Mouse (Mus musculus) hindbrain, embryonic 16.5 days (tissue): Measurements from ENCODE around the gene Vmn1r111. TPM values are rescaled to one million over a fixed set of nuclear protein-coding genes. Genes with fewer than 3 reads are reported as not detected.
"Not testable (repeated sequence)": the region's sequence is repeated elsewhere in the genome, so short reads cannot be mapped to it uniquely, and the experiment has no call there.

Experiments used
- ATAC-seq: fragments of 200-750 bp; cut with Nextera tagmentation; 2 replicates; pipeline ENCODE4 v1.8.0; 2017; ENCODE audit warnings: moderate TSS enrichment, moderate library complexity
- H3K27ac ChIP-seq: fragments of 300-500 bp; sonication (generic); 2 replicates; pipeline ENCODE4 v1.5.1; 2014; ENCODE audit warnings: low read depth, mild to moderate bottlenecking, control low read depth, low read length, moderate library complexity
- H3K27me3 ChIP-seq: fragments of 300-500 bp; sonication (generic); replicated peaks from 2 replicates; pipeline ENCODE4 v1.6.1; 2014; ENCODE audit warnings: low read length; ENCODE audit not compliant: control insufficient read depth, insufficient read depth
- H3K36me3 ChIP-seq: fragments of 300-500 bp; sonication (generic); 2 replicates; pipeline ENCODE4 v1.6.1; 2014; ENCODE audit warnings: mild to moderate bottlenecking, low read length, moderate library complexity, mixed read lengths; ENCODE audit not compliant: control insufficient read depth, insufficient read depth
- H3K4me1 ChIP-seq: fragments of 300-500 bp; sonication (generic); 2 replicates; pipeline ENCODE4 v1.6.1; 2014; ENCODE audit warnings: low read depth, low read length; ENCODE audit not compliant: control insufficient read depth, insufficient read depth
- H3K4me2 ChIP-seq: fragments of 300-500 bp; sonication (generic); 2 replicates; pipeline ENCODE4 v1.6.1; 2014; ENCODE audit warnings: mild to moderate bottlenecking, low read length, control low read depth, moderate library complexity
- H3K4me3 ChIP-seq: fragments of 300-500 bp; sonication (generic); 2 replicates; pipeline ENCODE4 v1.5.1; 2014; ENCODE audit warnings: mild to moderate bottlenecking, low read length, control low read depth, moderate library complexity
- H3K9ac ChIP-seq: fragments of 300-500 bp; sonication (generic); 2 replicates; pipeline ENCODE4 v1.6.1; 2014; ENCODE audit warnings: low read depth, mild to moderate bottlenecking, control low read depth, low read length, moderate library complexity
- H3K9me3 ChIP-seq: fragments of 300-500 bp; sonication (generic); 2 replicates; pipeline ENCODE4 v1.6.1; 2014; ENCODE audit warnings: mild to moderate bottlenecking, low read length, moderate library complexity; ENCODE audit not compliant: control insufficient read depth
- WGBS: fragments of 180-500 bp; shearing (Covaris S2); extraction: QIAGEN DNeasy Blood & Tissue Kit; methylation state at CpG from one replicate; pipeline ENCODE4 v1.1.7; 2014; 5-methylcytosine and 5-hydroxymethylcytosine counted together
- polyA plus RNA-seq: library from polyadenylated mRNA; unstranded; fragments of >200 nt; fragmentation: Nextera tagmentation; extraction: Ambion mirVana; gene quantifications from 2 replicates; pipeline ENCODE4 v1.2.1, GENCODE M21; 2015

The Vmn1r111 gene
- not detected in 2 replicates for polyA plus RNA-seq

DNA sequence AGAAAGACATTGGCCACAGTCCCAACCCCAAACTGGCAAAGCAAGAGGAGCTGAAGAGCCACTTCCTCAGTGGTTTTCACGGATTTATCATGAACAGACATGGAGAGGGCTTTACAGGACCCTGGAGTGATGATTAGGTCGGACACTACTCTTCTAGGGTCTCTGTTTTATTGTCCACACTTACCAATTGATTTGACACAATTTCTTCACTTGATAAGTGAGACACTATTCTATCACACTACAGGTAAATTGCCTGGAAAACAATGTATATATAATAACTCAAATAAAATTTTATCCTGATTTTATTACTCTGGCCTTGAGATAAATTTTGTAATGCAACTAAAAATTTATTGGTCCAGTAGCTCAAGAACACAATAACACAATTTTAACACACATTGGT, at the start of gene Vmn1r111:
Gene Vmn1r111 (minus strand): TSS at position 101 of the 400 bp plus-strand sequence.
- ATAC-seq, H3K9me3 ChIP-seq: not testable (repeated sequence)
- WGBS = no CpG with 5 or more reads among the region's 2 CpGs

DNA sequence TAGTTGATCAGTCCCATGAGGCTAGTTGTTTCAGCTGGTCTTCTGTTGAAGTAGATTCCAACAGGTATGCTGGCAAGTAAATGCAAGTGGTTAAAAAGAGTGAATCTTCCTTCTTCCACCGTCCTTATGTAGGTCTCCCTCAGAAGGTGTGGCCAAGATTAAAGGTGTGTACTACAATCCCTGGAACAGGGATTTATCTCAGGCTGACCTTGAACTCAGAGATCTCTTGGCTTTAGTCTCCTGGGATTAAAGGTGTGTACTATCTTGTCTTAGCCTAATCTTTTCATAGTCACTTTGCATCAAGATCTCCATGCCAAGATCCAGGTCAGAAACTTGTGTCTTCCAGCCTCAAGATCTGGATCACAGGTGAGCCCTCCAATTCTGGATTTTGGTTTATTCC, 27.5 kb upstream of the Vmn1r111 start, which contains the start of gene Gm10668:
Gene Gm10668 (minus strand): TSS at position 101 of the 400 bp plus-strand sequence.
- not testable (repeated sequence) for H3K27ac ChIP-seq, H3K36me3 ChIP-seq, H3K4me1 ChIP-seq, H3K27me3 ChIP-seq, H3K9me3 ChIP-seq, H3K4me2 ChIP-seq, H3K4me3 ChIP-seq, H3K9ac ChIP-seq, ATAC-seq
- WGBS = no CpG with 5 or more reads among the region's 1 CpGs

More for the DNA sequence above, at the start of gene Vmn1r111:
- H3K36me3 ChIP-seq, H3K4me2 ChIP-seq, H3K27me3 ChIP-seq, H3K9ac ChIP-seq, H3K4me1 ChIP-seq, H3K4me3 ChIP-seq, H3K27ac ChIP-seq: not testable (repeated sequence)

DNA sequence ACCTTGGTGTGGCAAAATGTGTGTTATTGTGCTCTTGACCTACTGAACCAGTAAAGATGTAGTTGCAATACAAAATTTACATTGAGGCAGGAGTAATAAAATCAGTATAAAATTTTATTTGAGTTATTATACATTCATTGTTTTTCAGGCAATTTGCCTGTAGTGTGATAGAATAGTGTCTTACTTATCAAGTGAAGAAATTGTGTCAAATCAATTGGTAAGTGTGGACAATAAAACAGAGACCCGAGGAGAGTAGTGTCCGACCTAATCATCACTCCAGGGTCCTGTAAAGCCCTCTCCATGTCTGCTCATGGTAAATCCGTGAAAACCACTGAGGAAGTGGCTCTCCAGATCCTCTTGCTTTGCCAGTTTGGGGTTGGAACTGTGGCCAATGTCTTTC, 34.4 kb downstream of the Vmn1r111 start, which contains the start of gene Vmn1r107:
Gene Vmn1r107 (plus strand): TSS at position 301 of the 400 bp plus-strand sequence.
- not testable (repeated sequence) for ATAC-seq, H3K9ac ChIP-seq, H3K9me3 ChIP-seq, H3K27me3 ChIP-seq, H3K27ac ChIP-seq, H3K36me3 ChIP-seq, H3K4me2 ChIP-seq, H3K4me3 ChIP-seq, H3K4me1 ChIP-seq
- no CpG with 5 or more reads among the region's 3 CpGs for WGBS

Other genes with a start within 250 kb of the Vmn1r111 start
- not detected in 2 replicates for gene Gm10670, start 228.3 kb downstream of the Vmn1r111 start, polyA plus RNA-seq
- not detected in 2 replicates for gene Vmn1r103, start 192.7 kb downstream of the Vmn1r111 start, polyA plus RNA-seq
- not detected in 2 replicates for gene Vmn1r104, start 169.4 kb downstream of the Vmn1r111 start, polyA plus RNA-seq
- not detected in 2 replicates for gene Gm5726, start 157.5 kb downstream of the Vmn1r111 start, polyA plus RNA-seq
- gene Gm4141, start 127.0 kb downstream of the Vmn1r111 start, polyA plus RNA-seq = not detected in 2 replicates
- gene Gm4513, start 104.2 kb downstream of the Vmn1r111 start, polyA plus RNA-seq = not detected in 2 replicates
- not detected in 2 replicates for gene Vmn1r107, start 34.3 kb downstream of the Vmn1r111 start, polyA plus RNA-seq
- not detected in 2 replicates for gene Gm10668, start 27.4 kb upstream of the Vmn1r111 start, polyA plus RNA-seq
- not detected in 2 replicates for gene Vmn1r112, start 68.0 kb upstream of the Vmn1r111 start, polyA plus RNA-seq
- not detected in 2 replicates for gene Vmn1r113, start 84.1 kb upstream of the Vmn1r111 start, polyA plus RNA-seq
- gene Vmn1r114, start 109.0 kb upstream of the Vmn1r111 start, polyA plus RNA-seq = not detected in 2 replicates
- not detected in 2 replicates for gene Vmn1r115, start 141.8 kb upstream of the Vmn1r111 start, polyA plus RNA-seq
- gene Vmn1r116, start 169.0 kb upstream of the Vmn1r111 start, polyA plus RNA-seq = not detected in 2 replicates
- gene Vmn1r117, start 180.9 kb upstream of the Vmn1r111 start, polyA plus RNA-seq = not detected in 2 replicates
- gene Vmn1r118, start 209.1 kb upstream of the Vmn1r111 start, polyA plus RNA-seq = not detected in 2 replicates